Mouse (Mus musculus): Measurements from ENCODE around the gene Stn1.

Gene Stn1

GRCm38 (mm10) chr19:47545055-47545454 lies 7.7 kb upstream of the Stn1 start:
- DNase-seq (ENCODE audit: low read depth, low spot score): no peak

GRCm38 (mm10) chr19:47542441-47542840 lies 5.1 kb upstream of the Stn1 start:
- no peak for DNase-seq (ENCODE audit: low read depth, low spot score)

GRCm38 (mm10) chr19:47538801-47539200 lies 1.5 kb upstream of the Stn1 start:
- DNase-seq (ENCODE audit: low read depth, low spot score): no peak

GRCm38 (mm10) chr19:47537879-47538278 lies 572 bp upstream of the Stn1 start:
- DNase-seq (ENCODE audit: low read depth, low spot score): no peak

GRCm38 (mm10) chr19:47536521-47537299 lies 597 bp downstream of the Stn1 start:
- peak; percentile 90 for DNase-seq (ENCODE audit: low read depth, low spot score)

GRCm38 (mm10) chr19:47534131-47534530 lies 3.2 kb downstream of the Stn1 start:
- DNase-seq (ENCODE audit: low read depth, low spot score): no peak

GRCm38 (mm10) chr19:47532449-47532848 lies 4.9 kb downstream of the Stn1 start:
- DNase-seq (ENCODE audit: low read depth, low spot score): no peak

- no peak for DNase-seq (ENCODE audit: low read depth, low spot score)
Observed at GRCm38 (mm10) chr19:47531309-47531708, 6.0 kb downstream of the Stn1 start.

GRCm38 (mm10) chr19:47526239-47526986 lies 10.9 kb downstream of the Stn1 start:
- DNase-seq (ENCODE audit: low read depth, low spot score): no peak

- no peak for DNase-seq (ENCODE audit: low read depth, low spot score)
Observed at GRCm38 (mm10) chr19:47524905-47525304, 12.4 kb downstream of the Stn1 start.

- DNase-seq (ENCODE audit: low read depth, low spot score): no peak
Observed at GRCm38 (mm10) chr19:47521403-47521802, 15.9 kb downstream of the Stn1 start.

GRCm38 (mm10) chr19:47519163-47519893 lies 18.0 kb downstream of the Stn1 start:
- DNase-seq (ENCODE audit: low read depth, low spot score): no peak

- peak; percentile 60 for DNase-seq (ENCODE audit: low read depth, low spot score)
Observed at GRCm38 (mm10) chr19:47518475-47519162, 18.7 kb downstream of the Stn1 start.

GRCm38 (mm10) chr19:47517570-47517969 lies 19.7 kb downstream of the Stn1 start:
- no peak for DNase-seq (ENCODE audit: low read depth, low spot score)

- DNase-seq (ENCODE audit: low read depth, low spot score): no peak
Observed at GRCm38 (mm10) chr19:47516879-47517278, 20.4 kb downstream of the Stn1 start.

GRCm38 (mm10) chr19:47515091-47515490 lies 22.2 kb downstream of the Stn1 start:
- no peak for DNase-seq (ENCODE audit: low read depth, low spot score)

- no peak for DNase-seq (ENCODE audit: low read depth, low spot score)
Observed at GRCm38 (mm10) chr19:47513618-47513897, 23.7 kb downstream of the Stn1 start.

- no peak for DNase-seq (ENCODE audit: low read depth, low spot score)
Observed at GRCm38 (mm10) chr19:47512794-47513617, 24.3 kb downstream of the Stn1 start.

GRCm38 (mm10) chr19:47511958-47512357 lies 25.3 kb downstream of the Stn1 start:
- DNase-seq (ENCODE audit: low read depth, low spot score): no peak

GRCm38 (mm10) chr19:47511294-47511675 lies 26.0 kb downstream of the Stn1 start:
- DNase-seq (ENCODE audit: low read depth, low spot score): no peak
